Mouse (Mus musculus): ENCODE measurements around the gene Smcr8.

DNA sequence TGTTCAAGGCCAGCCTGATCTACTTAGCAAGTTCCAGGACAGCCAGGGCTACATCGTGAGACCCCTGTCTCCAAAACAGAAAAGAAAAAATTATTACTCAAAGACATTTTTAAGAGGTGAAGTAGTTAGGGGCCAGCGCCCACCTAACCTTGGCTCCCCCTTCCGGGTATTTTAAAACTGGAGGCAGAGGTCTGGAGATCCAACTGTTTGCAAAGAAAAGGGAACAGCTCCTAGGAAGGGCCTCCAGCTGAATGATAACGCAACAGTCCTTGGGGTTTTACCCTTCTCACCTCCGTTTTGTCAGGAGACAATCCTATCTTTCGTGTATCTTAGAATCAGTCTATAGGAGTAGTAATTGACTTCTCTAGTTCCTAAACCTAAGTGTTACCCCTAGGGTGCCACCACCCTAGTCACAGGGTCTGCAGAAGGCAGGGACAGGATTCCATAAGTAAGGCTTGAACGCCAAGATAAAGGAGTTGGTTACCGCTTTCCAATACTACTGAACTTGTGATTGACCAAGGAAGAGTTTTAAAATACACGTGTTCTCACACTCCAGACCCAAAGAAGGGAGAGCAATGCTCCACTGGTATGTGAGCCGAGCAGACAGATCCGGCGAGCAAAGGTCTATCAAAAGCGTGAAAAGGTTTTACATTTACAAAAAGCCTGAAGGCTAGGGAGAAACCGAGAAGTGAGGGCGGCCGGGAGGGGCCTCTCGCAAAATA lies 1.1 kb upstream of the Smcr8 start:
- TF ChIP-seq USF1 (IDR thresholded peaks at IDR 0.05; ENCODE audit: low read depth, low read length), result no peak
- TF ChIP-seq POLR2A (IDR thresholded peaks at IDR 0.05; ENCODE audit: control insufficient read depth in 1 of 2, insufficient read depth in 1 of 2, low read depth in 1 of 2, low read length in 2 of 2, poor library complexity in 1 of 2), result no peak
- no peak for TF ChIP-seq ZNF384 (IDR thresholded peaks at IDR 0.05; ENCODE audit: low read depth, low read length)
- no peak for TF ChIP-seq HCFC1 (IDR thresholded peaks at IDR 0.05; ENCODE audit: low read depth, low read length)
- TF ChIP-seq EP300 (IDR thresholded peaks at IDR 0.05; ENCODE audit: low read depth in 1 of 2, low read length in 2 of 2), result peak in 1 of 2 experiments; percentile 21; a peak in 1 of 4 replicates
- TF ChIP-seq CTCF (IDR thresholded peaks at IDR 0.05 in 2 of 3, conservative IDR thresholded peaks at IDR 0.05 in 1 of 3; ENCODE audit: control insufficient read depth in 1 of 3, insufficient read depth in 1 of 3, low read depth in 2 of 3, low read length in 3 of 3, poor library complexity in 1 of 3, severe bottlenecking in 1 of 3), result no peak
- no peak for TF ChIP-seq TBP (IDR thresholded peaks at IDR 0.05; ENCODE audit: low read depth, low read length)
- TF ChIP-seq GABPA (IDR thresholded peaks at IDR 0.05; ENCODE audit: low read depth, low read length), result no peak

Measured in MEL (cell line).